In genomic region chr6:4902674-4903324, GRCm38 (mm10) we compare ENCODE assay signal across 8 mouse cellular contexts. TPM values are rescaled to one million over a fixed set of nuclear protein-coding genes. Genes with fewer than 3 reads are reported as not detected.
DNase-seq lines count a peak whose midpoint lies in the region; ATAC-seq and TF ChIP-seq lines count a peak whose summit lies in the region.

Gene Ppp1r9a (plus strand): TSS chr6:4902917.

- intact Hi-C loops in heart, postnatal 36 days (cut with DNase I), result loop anchor here (5.0 to 10.0 kb wide), 3 partner anchors 210 to 482 kb away; partner anchors contain the start of genes Asb4 and Casd1

- peak within 1 kb of the TSS; percentile 61 for H3K4me2 ChIP-seq in forebrain, embryonic 15.5 days (replicated peaks)

- peaks cover 38% of the 10 kb centered on the region for H3K4me1 ChIP-seq in forebrain, embryonic 15.5 days
- peaks cover 5% of the 10 kb centered on the region for H3K4me1 ChIP-seq in lung, adult 2 months (ENCODE audit: control insufficient read depth, insufficient read depth, low read length)
- H3K4me1 ChIP-seq in olfactory bulb, adult 2 months (ENCODE audit: control insufficient read depth, insufficient read depth, low read length), result peaks cover 16% of the 10 kb centered on the region

- TF ChIP-seq POLR2A in lung, adult 2 months (IDR thresholded peaks at IDR 0.05; ENCODE audit: borderline replicate concordance, extremely low read depth, low read depth, low read length), result no peak
- no peak for TF ChIP-seq POLR2A in olfactory bulb, adult 2 months (IDR thresholded peaks at IDR 0.05; ENCODE audit: insufficient read depth, low read depth, low read length)

- peak within 1 kb of the TSS; percentile 74 for H3K4me3 ChIP-seq in forebrain, embryonic 15.5 days
- H3K4me3 ChIP-seq in layer of hippocampus, adult 2 months, result peak within 1 kb of the TSS; percentile 90
- H3K4me3 ChIP-seq in lung, adult 2 months (replicated peaks; ENCODE audit: extremely low read depth, low read depth, low read length), result peak within 1 kb of the TSS; percentile 90
- peak within 1 kb of the TSS; percentile 63 for H3K4me3 ChIP-seq in olfactory bulb, adult 2 months (ENCODE audit: insufficient read depth, low read depth, low read length)

- no peaks in the 10 kb centered on the region for H3K9me3 ChIP-seq in forebrain, embryonic 15.5 days

- peaks cover 2% of the 10 kb centered on the region; the same call in 1 of the 2 replicates for H3K36me3 ChIP-seq in forebrain, embryonic 15.5 days

- H3K9ac ChIP-seq in forebrain, embryonic 15.5 days (replicated peaks), result peak within 1 kb of the TSS; percentile 98

- peak; percentile 72 for ATAC-seq in forebrain, embryonic 15.5 days (replicated peaks)

- TF ChIP-seq CTCF in layer of hippocampus, adult 2 months (conservative IDR thresholded peaks at IDR 0.05), result peak; percentile 65
- no peak for TF ChIP-seq CTCF in lung, adult 2 months (IDR thresholded peaks at IDR 0.05; ENCODE audit: insufficient read depth, low read length)
- 0 out of 2 replicates have a peak, but pooled peaks have one; percentile 11 for TF ChIP-seq CTCF in olfactory bulb, adult 2 months (IDR thresholded peaks at IDR 0.05; ENCODE audit: insufficient read depth, low read depth, low read length)

- WGBS in forebrain, embryonic 15.5 days, result under 1% methylated on average over 48 of the region's 49 CpGs
- 1% methylated on average over 43 of the region's 49 CpGs for WGBS in lung, adult 2 months
- WGBS in olfactory bulb, adult 2 months, result under 1% methylated on average over 49 of the region's 49 CpGs

- peak within 1 kb of the TSS; percentile 94 for H3K27ac ChIP-seq in forebrain, embryonic 15.5 days (replicated peaks)
- H3K27ac ChIP-seq in layer of hippocampus, adult 2 months, result peak within 1 kb of the TSS; percentile 97
- peak within 1 kb of the TSS; percentile 86 for H3K27ac ChIP-seq in olfactory bulb, adult 2 months (ENCODE audit: insufficient read depth, low read depth, low read length)

- H3K27me3 ChIP-seq in forebrain, embryonic 15.5 days, result no peaks in the 10 kb centered on the region

- peak; percentile 74 to 92 for DNase-seq in adrenal gland, adult (ENCODE audit: inconsistent age in 2 of 2, low spot score in 1 of 2)
- peak; percentile 66 for DNase-seq in cerebellum, adult 11-12 months
- DNase-seq in heart, postnatal 36 days, result peak; percentile 48 to 66
- DNase-seq in layer of hippocampus, adult 2 months (ENCODE audit: low spot score in 2 of 2), result peak; percentile 23 to 37
- peak; percentile 64 for DNase-seq in lung, adult 2 months
- DNase-seq in natural killer cell, adult 2 months (ENCODE audit: low spot score in 2 of 2), result no peak

RNA-seq across cellular contexts. Expression of gene Ppp1r9a, which starts in this region (rescaled TPM):
- polyA plus RNA-seq in forebrain, embryonic 15.5 days (2015; fragmentation: Nextera tagmentation; extraction: Ambion mirVana), result 36.4 and 43.8 TPM in 2 replicates
- total RNA-seq in heart, postnatal 36 days (2021), result 10 to 100 TPM; 12.1 to 13.3 TPM
- total RNA-seq in layer of hippocampus, adult 2 months (2021), result 100 to 1,000 TPM; 171 TPM
- polyA plus RNA-seq in lung, adult 2 months (2012; rRNA removed), result 10.1 and 13.9 TPM in 2 replicates
- 308 TPM in 1 of 2 replicates, not detected in the other for polyA plus RNA-seq in olfactory bulb, adult 2 months (2012; ENCODE audit: insufficient read depth, insufficient read length, low replicate concordance, missing spikeins)

Comparison
In these comparisons a context has a peak if more than half of its experiments do, and no peak if none do; other contexts are left out.
1. RNA of gene Ppp1r9a (total RNA-seq): 171 TPM in layer of hippocampus, adult 2 months; 12.1 to 13.3 TPM in heart, postnatal 36 days; every median in the first group is over 10 times any median in the second.
2. DNase-seq: peak in adrenal gland, adult (2 of 2), cerebellum, adult 11-12 months (single experiment), heart, postnatal 36 days (2 of 2), layer of hippocampus, adult 2 months (2 of 2) and lung, adult 2 months (single experiment); none in natural killer cell, adult 2 months (0 of 2).
3. Peak in every context shown above with its lines, with median percentiles within 50 percentile points of each other: H3K27ac ChIP-seq and H3K4me3 ChIP-seq.